Mouse (Mus musculus): ENCODE measurements at regions not wholly inside any gene's neighbourhood (a gene's known extent, or its start where the extent isn't known, plus 50 kb on each side); places are given as distances from the start of the nearest gene placed in this dataset.

GRCm38 (mm10) chr4:105549744-105550440 is 239.8 kb upstream of the Gm12728 start:
- intact Hi-C loops (cut with DNase I), result no loop called here

GRCm38 (mm10) chr4:105551966-105552685 is 237.5 kb upstream of the Gm12728 start:
- DNase-seq, result no peak
- intact Hi-C loops (cut with DNase I), result no loop called here

More at GRCm38 (mm10) chr4:105549744-105550440, 239.8 kb upstream of the Gm12728 start:
- DNase-seq, result no peak

- DNase-seq, result no peak
- intact Hi-C loops (cut with DNase I), result no loop called here
Observed at GRCm38 (mm10) chr4:105554994-105555393, 234.7 kb upstream of the Gm12728 start.

GRCm38 (mm10) chr4:105555941-105556340 is 233.7 kb upstream of the Gm12728 start:
- DNase-seq, result peak; percentile 6
- intact Hi-C loops (cut with DNase I), result no loop called here

- no peak for DNase-seq
- intact Hi-C loops (cut with DNase I), result no loop called here
Observed at GRCm38 (mm10) chr4:105557396-105557795, 232.3 kb upstream of the Gm12728 start.

- intact Hi-C loops (cut with DNase I), result no loop called here
- DNase-seq, result no peak
Observed at GRCm38 (mm10) chr4:105560055-105560454, 229.6 kb upstream of the Gm12728 start.

- intact Hi-C loops (cut with DNase I), result no loop called here
- DNase-seq, result no peak
Observed at GRCm38 (mm10) chr4:105560781-105561180, 228.9 kb upstream of the Gm12728 start.

- no peak for DNase-seq
- intact Hi-C loops (cut with DNase I), result no loop called here
Observed at GRCm38 (mm10) chr4:105561611-105562010, 228.1 kb upstream of the Gm12728 start.

- intact Hi-C loops (cut with DNase I), result no loop called here
- DNase-seq, result no peak
Observed at GRCm38 (mm10) chr4:105565796-105566195, 223.9 kb upstream of the Gm12728 start.

- intact Hi-C loops (cut with DNase I), result no loop called here
- no peak for DNase-seq
Observed at GRCm38 (mm10) chr4:105566513-105567457, 222.9 kb upstream of the Gm12728 start.

GRCm38 (mm10) chr4:105569671-105570070 is 220.0 kb upstream of the Gm12728 start:
- intact Hi-C loops (cut with DNase I), result no loop called here
- DNase-seq, result no peak

GRCm38 (mm10) chr4:105575550-105575949 is 214.1 kb upstream of the Gm12728 start:
- intact Hi-C loops (cut with DNase I), result no loop called here
- no peak for DNase-seq

- DNase-seq, result no peak
- intact Hi-C loops (cut with DNase I), result no loop called here
Observed at GRCm38 (mm10) chr4:105580987-105581386, 208.7 kb upstream of the Gm12728 start.

GRCm38 (mm10) chr4:105584329-105584925 is 205.2 kb upstream of the Gm12728 start:
- DNase-seq, result no peak
- intact Hi-C loops (cut with DNase I), result no loop called here

- intact Hi-C loops (cut with DNase I), result no loop called here
- DNase-seq, result no peak
Observed at GRCm38 (mm10) chr4:105603661-105604060, 186.0 kb upstream of the Gm12728 start.

- intact Hi-C loops (cut with DNase I), result no loop called here
Observed at GRCm38 (mm10) chr4:105604607-105605006, 185.1 kb upstream of the Gm12728 start.

GRCm38 (mm10) chr4:105606731-105607130 is 182.9 kb upstream of the Gm12728 start:
- intact Hi-C loops (cut with DNase I), result no loop called here
- DNase-seq, result no peak

More at GRCm38 (mm10) chr4:105604607-105605006, 185.1 kb upstream of the Gm12728 start:
- no peak for DNase-seq

- intact Hi-C loops (cut with DNase I), result no loop called here
- no peak for DNase-seq
Observed at GRCm38 (mm10) chr4:105610917-105611316, 178.8 kb upstream of the Gm12728 start.

GRCm38 (mm10) chr4:105614390-105614789 is 175.3 kb upstream of the Gm12728 start:
- intact Hi-C loops (cut with DNase I), result no loop called here
- DNase-seq, result no peak

All from left cerebral cortex, postnatal 4 days (tissue).